Mouse (Mus musculus): ENCODE measurements around the gene Ntpcr. TPM values are rescaled to one million over a fixed set of nuclear protein-coding genes. Genes with fewer than 3 reads are reported as not detected.
A peak's percentile ranks its signal among the peaks of the same experiment; 100 is the strongest.

Gene Ntpcr
- polyA plus RNA-seq, 2 experiments = 12.6 to 13.9 TPM

- Histone ChIP-seq H3K4me3 (ENCODE audit: insufficient read depth in 1 of 2, low read depth in 2 of 2, low read length in 2 of 2) (no peak overlapping the region), H3K9me3 (ENCODE audit: control insufficient read depth, low read length) (no peaks in the 10 kb centered on the region), H3K27me3 (ENCODE audit: control insufficient read depth, insufficient read depth, low read length) (no peaks in the 10 kb centered on the region), H3K27ac (no peak overlapping the region), H3K4me2 (ENCODE audit: low read depth) (no peak overlapping the region), H3K9ac (replicated peaks) (no peak overlapping the region), H3K36me3 (replicated peaks; ENCODE audit: control insufficient read depth, insufficient read depth, low read depth) (no peaks in the 10 kb centered on the region), H3K4me1 (replicated peaks; ENCODE audit: control insufficient read depth in 2 of 2, insufficient read depth in 2 of 2, low read length in 1 of 2) (peaks cover 0 to 6% of the 10 kb centered on the region in 2 experiments; a peak in 2 of 4 replicates)
- no peak for TF ChIP-seq EP300 (IDR thresholded peaks at IDR 0.05; ENCODE audit: low read depth)
- TF ChIP-seq CTCF (IDR thresholded peaks at IDR 0.05; ENCODE audit: low read depth) = no peak
- ATAC-seq (ENCODE audit: insufficient read depth) (no peak), DNase-seq (ENCODE audit: low read depth in 3 of 3, low spot score in 3 of 3) (no peak)
- WGBS (ENCODE audit: insufficient replicate concordance) = 82% methylated on average over 10 of the region's 10 CpGs
Observed at GRCm38 (mm10) chr8:125768079-125768478, 38.3 kb downstream of the Ntpcr start.

- Histone ChIP-seq H3K4me2 (ENCODE audit: low read depth) (no peak overlapping the region), H3K27ac (no peak overlapping the region), H3K4me1 (replicated peaks; ENCODE audit: control insufficient read depth in 2 of 2, insufficient read depth in 2 of 2, low read length in 1 of 2) (peaks cover 0 to 12% of the 10 kb centered on the region in 2 experiments; a peak in 3 of 4 replicates), H3K36me3 (replicated peaks; ENCODE audit: control insufficient read depth, insufficient read depth, low read depth) (no peaks in the 10 kb centered on the region), H3K9ac (replicated peaks) (no peak overlapping the region), H3K9me3 (ENCODE audit: control insufficient read depth, low read length) (no peaks in the 10 kb centered on the region), H3K4me3 (ENCODE audit: insufficient read depth in 1 of 2, low read depth in 2 of 2, low read length in 2 of 2) (no peak overlapping the region), H3K27me3 (ENCODE audit: control insufficient read depth, insufficient read depth, low read length) (no peaks in the 10 kb centered on the region)
- ATAC-seq (ENCODE audit: insufficient read depth) (peak; percentile 39; the same call in 1 of the 2 replicates), DNase-seq (ENCODE audit: low read depth in 3 of 3, low spot score in 3 of 3) (no peak)
- 57% methylated on average over 2 of the region's 2 CpGs for WGBS (ENCODE audit: insufficient replicate concordance)
- no peak for TF ChIP-seq EP300 (IDR thresholded peaks at IDR 0.05; ENCODE audit: low read depth)
- no peak for TF ChIP-seq CTCF (IDR thresholded peaks at IDR 0.05; ENCODE audit: low read depth)
Observed at GRCm38 (mm10) chr8:125772300-125772699, 42.5 kb downstream of the Ntpcr start.

DNA sequence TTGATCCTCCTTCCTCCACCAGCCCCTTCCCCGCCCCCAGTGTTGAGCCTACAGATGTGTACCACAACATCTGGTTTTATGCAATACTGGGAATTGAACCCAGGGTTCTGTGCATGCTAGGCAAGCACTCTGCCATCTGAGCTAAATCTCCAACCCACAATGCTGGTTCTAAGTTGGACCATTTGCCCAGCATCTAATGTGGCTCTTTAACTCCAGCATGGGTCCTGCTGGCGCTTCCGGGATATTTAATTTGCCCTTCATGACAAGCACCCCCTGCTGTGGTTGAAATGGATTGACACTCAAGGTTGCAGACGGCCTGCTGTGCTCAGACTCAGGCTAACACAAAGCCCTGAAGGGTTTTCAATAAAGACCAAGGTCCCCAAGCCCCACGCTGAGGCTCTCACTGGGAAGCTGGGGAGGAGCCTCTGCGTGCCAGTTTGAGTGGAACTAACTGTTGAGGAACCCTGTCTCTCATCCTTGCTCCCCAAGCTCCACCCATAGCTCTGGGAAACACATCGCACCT is 43.6 kb downstream of the Ntpcr start:
- WGBS (ENCODE audit: insufficient replicate concordance) = 58% methylated on average over 7 of the region's 7 CpGs
- H3K4me2 ChIP-seq (ENCODE audit: low read depth) = no peak overlapping the region
- H3K4me3 ChIP-seq (ENCODE audit: insufficient read depth in 1 of 2, low read depth in 2 of 2, low read length in 2 of 2) = no peak overlapping the region
- no peaks in the 10 kb centered on the region for H3K36me3 ChIP-seq (replicated peaks; ENCODE audit: control insufficient read depth, insufficient read depth, low read depth)
- no peak for TF ChIP-seq CTCF (IDR thresholded peaks at IDR 0.05; ENCODE audit: low read depth)
- TF ChIP-seq EP300 (IDR thresholded peaks at IDR 0.05; ENCODE audit: low read depth) = no peak
- H3K27ac ChIP-seq = no peak overlapping the region
- no peaks in the 10 kb centered on the region for H3K27me3 ChIP-seq (ENCODE audit: control insufficient read depth, insufficient read depth, low read length)
- no peaks in the 10 kb centered on the region for H3K9me3 ChIP-seq (ENCODE audit: control insufficient read depth, low read length)
- peaks cover 0 to 15% of the 10 kb centered on the region in 2 experiments; a peak in 3 of 4 replicates for H3K4me1 ChIP-seq (replicated peaks; ENCODE audit: control insufficient read depth in 2 of 2, insufficient read depth in 2 of 2, low read length in 1 of 2)
- no peak for ATAC-seq (ENCODE audit: insufficient read depth)
- H3K9ac ChIP-seq (replicated peaks) = no peak overlapping the region
- no peak for DNase-seq (ENCODE audit: low read depth in 3 of 3, low spot score in 3 of 3)

DNA sequence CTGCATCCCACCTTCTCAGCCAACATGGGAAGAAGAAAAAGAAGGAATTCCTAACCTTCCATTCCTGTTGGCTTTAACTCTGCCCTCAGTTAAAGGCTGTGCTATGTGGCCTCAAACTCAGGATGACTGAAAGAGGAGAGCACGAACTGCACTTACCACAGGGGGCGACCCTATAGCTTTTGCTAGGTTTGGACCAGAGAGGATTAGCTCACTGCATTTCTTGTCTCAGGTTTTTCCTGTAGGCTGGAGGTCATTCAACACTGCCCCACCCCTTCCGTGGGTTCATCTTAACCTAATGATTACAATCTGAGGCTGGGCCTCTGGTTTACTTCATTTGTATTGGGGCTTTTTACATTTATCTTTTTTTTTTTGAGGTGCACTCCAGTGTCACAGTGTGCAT is 45.3 kb downstream of the Ntpcr start:
- Histone ChIP-seq H3K27me3 (ENCODE audit: control insufficient read depth, insufficient read depth, low read length) (no peaks in the 10 kb centered on the region), H3K4me2 (ENCODE audit: low read depth) (no peak overlapping the region), H3K36me3 (replicated peaks; ENCODE audit: control insufficient read depth, insufficient read depth, low read depth) (no peaks in the 10 kb centered on the region), H3K9me3 (ENCODE audit: control insufficient read depth, low read length) (no peaks in the 10 kb centered on the region), H3K27ac (no peak overlapping the region), H3K4me3 (ENCODE audit: insufficient read depth in 1 of 2, low read depth in 2 of 2, low read length in 2 of 2) (no peak overlapping the region), H3K4me1 (replicated peaks; ENCODE audit: control insufficient read depth in 2 of 2, insufficient read depth in 2 of 2, low read length in 1 of 2) (peaks cover 0 to 17% of the 10 kb centered on the region in 2 experiments; a peak in 3 of 4 replicates), H3K9ac (replicated peaks) (no peak overlapping the region)
- TF ChIP-seq EP300 (IDR thresholded peaks at IDR 0.05; ENCODE audit: low read depth) (no peak), CTCF (IDR thresholded peaks at IDR 0.05; ENCODE audit: low read depth) (no peak)
- DNase-seq (ENCODE audit: low read depth in 3 of 3, low spot score in 3 of 3) (no peak), ATAC-seq (ENCODE audit: insufficient read depth) (no peak)
- WGBS (ENCODE audit: insufficient replicate concordance) = 28% methylated on average over 3 of the region's 3 CpGs

- no peak for ATAC-seq (ENCODE audit: insufficient read depth)
- DNase-seq (ENCODE audit: low read depth in 3 of 3, low spot score in 3 of 3) = no peak
- no peak overlapping the region for H3K9ac ChIP-seq (replicated peaks)
- 75% methylated on average over 3 of the region's 3 CpGs for WGBS (ENCODE audit: insufficient replicate concordance)
- peaks cover 0 to 22% of the 10 kb centered on the region in 2 experiments; a peak in 3 of 4 replicates for H3K4me1 ChIP-seq (replicated peaks; ENCODE audit: control insufficient read depth in 2 of 2, insufficient read depth in 2 of 2, low read length in 1 of 2)
- H3K9me3 ChIP-seq (ENCODE audit: control insufficient read depth, low read length) = no peaks in the 10 kb centered on the region
- no peak overlapping the region for H3K4me2 ChIP-seq (ENCODE audit: low read depth)
- H3K27ac ChIP-seq = no peak overlapping the region
- no peaks in the 10 kb centered on the region for H3K27me3 ChIP-seq (ENCODE audit: control insufficient read depth, insufficient read depth, low read length)
- TF ChIP-seq EP300 (IDR thresholded peaks at IDR 0.05; ENCODE audit: low read depth) = no peak
- TF ChIP-seq CTCF (IDR thresholded peaks at IDR 0.05; ENCODE audit: low read depth) = no peak
- H3K4me3 ChIP-seq (ENCODE audit: insufficient read depth in 1 of 2, low read depth in 2 of 2, low read length in 2 of 2) = no peak overlapping the region
- H3K36me3 ChIP-seq (replicated peaks; ENCODE audit: control insufficient read depth, insufficient read depth, low read depth) = no peaks in the 10 kb centered on the region
Observed at GRCm38 (mm10) chr8:125776314-125776713, 46.6 kb downstream of the Ntpcr start.
